Mouse (Mus musculus): ENCODE measurements around the gene N4bp3.
"Not testable (repeated sequence)": the region's sequence is repeated elsewhere in the genome, so short reads cannot be mapped to it uniquely, and the experiment has no call there.

N4bp3 gene

DNA sequence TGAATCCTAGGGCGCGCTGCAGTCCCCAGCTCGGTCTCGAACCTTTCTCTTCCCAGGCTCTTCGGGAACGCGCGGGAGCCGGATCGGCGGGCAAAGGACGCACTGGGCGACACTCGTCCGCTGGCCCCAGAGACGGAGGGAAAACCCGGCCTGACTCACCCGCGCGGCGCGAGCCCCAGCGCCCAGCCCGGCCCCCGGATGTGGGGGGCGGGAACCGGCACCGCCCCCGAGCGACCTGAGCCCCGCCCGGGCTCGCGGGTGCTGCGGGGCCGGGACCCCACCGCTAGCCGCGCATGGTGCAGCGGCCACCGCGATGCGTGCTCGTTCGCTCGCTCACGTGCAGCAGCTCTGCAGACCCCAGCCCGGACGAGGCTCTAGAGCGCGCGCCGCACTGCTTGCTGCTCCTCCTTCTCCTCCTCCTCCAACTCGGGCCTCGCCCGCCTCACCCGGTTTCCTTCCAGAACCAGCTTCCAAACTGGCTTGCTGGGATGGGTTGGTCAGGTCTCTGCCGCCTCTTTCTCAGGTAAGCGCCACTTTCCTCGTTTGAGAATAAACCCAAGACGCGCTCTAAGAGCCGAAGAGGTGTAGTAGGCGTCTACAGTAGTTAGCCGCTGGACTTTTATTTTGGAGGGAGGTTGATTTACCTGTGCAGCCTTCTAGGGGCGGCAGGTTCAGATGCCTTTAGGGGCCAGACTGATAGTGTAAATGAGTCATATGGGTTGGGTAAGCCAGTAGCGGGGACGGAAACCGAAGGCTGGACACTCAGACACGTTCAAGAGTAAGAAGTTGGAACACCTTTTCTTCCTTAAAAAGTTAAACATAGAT lies at the start of gene N4bp3, which contains the start of gene D930048N14Rik:
Gene N4bp3 (minus strand): TSS at position 152 of the 825 bp plus-strand sequence.
Gene D930048N14Rik (plus strand): TSS at position 264 of the 825 bp plus-strand sequence.
- DNase-seq, result peak; percentile 54 to 64

DNA sequence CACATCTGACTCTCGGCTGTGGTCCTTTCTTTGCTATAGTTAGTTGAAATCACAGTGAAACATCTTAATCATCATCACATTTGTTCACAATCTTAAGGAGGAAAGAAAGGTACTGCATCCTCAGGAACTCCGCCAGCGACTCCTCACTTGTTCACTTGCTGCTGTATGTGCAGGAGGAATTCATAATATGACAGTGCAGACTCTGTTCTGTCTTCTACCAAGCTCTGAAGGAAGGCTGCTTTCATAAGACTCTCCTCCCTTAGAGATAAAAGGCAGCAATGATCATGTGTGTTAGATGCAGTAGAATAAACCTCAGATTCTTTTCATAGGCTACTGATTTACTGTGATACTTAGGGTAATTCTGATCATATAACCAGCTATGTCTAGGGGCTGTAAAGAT lies 44.3 kb upstream of the N4bp3 start:
- DNase-seq, result no peak

DNA sequence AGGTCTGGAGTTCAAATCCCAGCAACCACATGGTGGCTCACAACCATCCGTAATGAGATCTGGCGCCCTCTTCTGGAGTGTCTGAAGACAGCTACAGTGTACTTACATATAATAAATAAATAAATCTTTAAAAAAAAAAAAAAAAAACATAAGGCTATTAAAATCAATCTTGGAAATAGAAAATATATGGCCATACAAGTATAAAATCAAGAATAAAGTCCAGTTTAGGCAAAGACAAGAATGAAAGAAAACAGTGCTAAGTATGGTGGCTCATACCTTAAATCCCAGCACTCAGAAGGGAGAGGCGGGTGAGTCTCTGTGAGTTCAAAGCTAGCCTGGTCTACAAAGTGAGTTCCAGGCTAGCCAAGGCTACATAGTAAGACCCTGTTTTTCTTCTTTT lies 40.0 kb upstream of the N4bp3 start:
- not testable (repeated sequence) for DNase-seq

DNA sequence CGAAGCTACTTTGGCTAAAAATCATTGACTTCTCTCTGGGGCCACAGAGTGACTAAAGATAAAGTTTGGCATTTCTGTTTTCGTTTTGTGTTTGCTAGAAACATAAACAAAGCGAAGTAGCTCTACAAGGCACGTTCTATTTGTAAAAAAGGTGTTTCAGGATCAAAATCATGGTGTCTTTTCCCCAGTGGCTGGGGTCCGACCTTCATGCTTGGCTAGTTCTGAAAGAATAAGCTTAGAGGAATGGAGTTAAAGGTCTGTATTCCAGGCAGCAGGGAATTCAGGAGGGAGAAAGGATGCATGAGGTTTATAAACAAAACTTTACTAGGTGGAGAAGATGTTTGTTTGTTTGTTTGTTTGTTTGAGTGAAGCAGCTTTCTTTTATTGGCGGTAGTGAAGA lies 38.7 kb upstream of the N4bp3 start:
- peak in 1 of 2 experiments; percentile 17 for DNase-seq

DNA sequence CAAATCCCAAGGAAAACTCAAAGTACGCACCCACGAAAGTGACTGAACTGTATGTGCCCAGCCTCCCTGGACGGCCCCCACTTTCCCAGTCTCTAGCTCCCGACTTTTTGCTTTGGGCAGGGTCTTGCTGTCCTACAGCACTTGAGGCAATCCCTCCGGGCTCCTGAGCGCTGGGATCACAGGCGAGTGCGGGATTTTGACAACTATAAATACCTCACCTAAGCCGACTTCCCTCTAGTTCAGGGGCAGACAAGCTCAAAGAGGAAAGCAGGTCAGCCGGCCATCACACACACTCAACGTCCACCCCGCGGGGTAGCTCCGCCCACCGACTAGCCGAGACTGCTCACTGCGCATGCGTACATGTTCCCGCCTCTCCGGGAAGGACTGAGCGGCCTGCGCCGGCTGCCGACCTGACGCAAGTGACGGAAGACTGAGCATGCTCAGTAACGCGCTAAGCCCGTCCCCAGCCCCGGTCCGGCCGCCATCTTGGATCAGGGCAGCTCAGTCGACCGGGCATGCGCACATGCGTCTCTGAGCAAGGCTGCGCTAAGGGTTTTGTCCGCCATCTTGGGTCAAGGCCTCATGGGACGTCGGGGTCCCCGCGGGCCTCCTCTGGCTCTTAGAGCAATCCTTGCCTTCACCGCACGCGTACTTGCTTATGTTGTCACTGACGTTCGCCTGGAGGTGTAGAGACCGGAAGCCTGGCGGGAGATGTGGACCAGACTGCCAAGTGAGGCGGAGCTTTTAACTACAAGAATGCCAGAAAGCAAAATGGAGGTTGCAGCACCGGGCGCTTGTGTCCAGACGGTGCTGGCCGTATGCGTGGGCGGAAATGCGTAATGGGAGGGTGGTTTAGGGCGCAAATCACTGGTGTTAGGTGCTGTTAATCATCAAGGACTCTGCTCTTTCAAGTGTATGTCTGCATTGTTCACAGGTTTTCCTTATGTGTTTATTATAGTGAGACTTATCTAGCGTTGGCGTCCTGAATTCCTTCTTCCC lies 38.0 kb upstream of the N4bp3 start, which contains the start of gene 0610009B22Rik:
Gene 0610009B22Rik (minus strand): TSS at position 545 of the 999 bp plus-strand sequence.
- peak; percentile 100 for DNase-seq

DNA sequence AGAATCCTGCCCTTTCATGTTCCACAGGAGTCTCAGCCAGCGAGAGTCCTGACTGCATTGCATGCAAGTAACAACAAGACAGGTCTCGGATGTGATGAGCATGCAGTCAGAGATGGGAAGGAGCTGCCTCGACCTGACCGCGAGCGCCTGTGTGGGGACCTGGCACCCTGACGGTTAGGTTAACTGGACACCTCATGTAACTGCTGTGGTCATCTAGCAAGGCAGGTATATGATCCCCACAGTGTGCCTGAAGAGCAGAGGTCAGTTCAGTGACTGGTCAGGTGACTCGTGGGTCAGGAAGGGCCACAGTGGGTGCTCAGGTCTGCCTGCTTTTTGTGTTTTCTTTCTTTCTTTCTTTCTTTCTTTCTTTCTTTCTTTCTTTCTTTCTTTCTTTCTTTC lies 31.3 kb upstream of the N4bp3 start:
- peak in 1 of 2 experiments; percentile 8 for DNase-seq

DNA sequence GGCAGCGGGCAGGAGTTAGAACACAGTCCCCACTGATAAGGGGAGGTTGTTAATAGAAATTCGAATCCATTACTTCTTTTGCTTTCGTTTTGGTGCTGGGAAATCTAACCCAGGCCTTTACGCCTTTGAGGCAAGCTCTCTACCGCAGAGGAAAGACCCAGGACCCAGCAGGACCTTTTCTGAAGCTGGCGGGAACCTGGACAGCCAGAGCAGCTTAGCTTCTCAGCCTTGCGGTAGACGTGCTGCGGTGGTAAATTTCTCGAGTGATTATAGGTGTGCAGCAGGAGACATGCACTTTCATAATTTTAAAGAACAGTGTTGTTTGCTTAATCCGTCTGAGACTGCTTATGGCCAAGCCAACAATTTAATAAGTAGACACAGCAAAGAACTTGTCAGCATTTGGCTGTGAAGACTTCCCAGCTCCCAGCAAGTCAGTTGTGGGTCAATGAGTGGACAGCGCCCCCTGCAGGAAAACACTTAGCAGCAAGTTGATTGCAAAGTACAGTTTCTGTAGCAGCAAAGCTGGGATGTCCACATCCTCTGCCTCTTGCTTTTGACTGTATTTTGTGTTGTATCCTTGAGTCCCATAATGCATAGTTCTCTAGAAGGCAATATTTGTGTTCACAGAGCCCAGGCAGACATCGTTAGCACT lies 30.8 kb upstream of the N4bp3 start:
- DNase-seq, result peak; percentile 91 to 95

DNA sequence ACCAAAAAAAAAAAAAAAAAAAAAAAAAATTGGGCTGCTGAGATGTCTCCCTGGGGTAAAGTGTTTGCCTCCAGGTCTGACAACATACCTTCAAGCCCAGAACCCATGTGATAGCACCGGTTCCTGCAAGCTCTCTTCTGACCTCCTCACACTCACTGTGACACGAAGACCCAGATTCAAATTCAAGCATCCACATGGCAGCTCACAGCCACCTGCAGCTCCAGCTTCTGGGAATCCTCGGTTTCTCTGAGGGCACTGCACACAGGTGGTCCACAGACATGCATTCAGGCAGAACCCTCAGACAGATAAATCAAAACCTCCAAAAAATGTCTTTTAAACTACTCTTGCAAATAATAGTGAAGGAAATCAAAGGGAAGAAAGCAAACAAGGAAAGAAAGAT lies 28.8 kb upstream of the N4bp3 start:
- DNase-seq, result no peak

DNA sequence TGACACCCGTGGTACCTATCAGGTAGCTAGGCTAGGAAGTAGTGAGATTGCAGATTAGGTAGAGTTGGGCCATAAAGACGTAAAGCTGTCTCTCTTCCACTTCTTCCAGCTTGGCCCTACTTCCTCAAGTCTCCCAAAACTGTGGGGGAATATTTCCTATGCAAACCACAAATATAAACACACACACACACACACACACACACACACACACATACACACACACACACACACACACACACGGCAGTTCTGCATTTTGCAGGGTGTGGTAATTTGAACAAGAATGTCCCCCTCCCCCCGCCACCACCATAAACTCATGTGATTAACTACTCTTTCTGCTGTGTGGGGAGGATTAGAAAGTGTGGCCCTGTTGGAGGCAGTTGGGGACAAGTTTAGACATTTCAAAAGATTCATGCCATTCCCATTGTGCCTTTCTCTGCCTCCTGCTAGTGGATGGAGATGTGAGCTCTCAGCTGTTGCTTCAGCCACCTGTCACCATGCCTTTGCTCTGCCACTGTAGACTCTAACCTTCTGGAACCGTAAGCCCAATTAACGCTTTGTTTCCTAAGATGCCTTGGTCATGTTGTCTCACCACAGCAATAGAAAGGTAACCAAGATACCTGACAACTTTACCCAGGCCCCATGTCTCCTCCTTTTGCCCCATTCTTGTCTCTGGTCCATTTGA lies 27.2 kb upstream of the N4bp3 start:
- DNase-seq, result no peak

DNA sequence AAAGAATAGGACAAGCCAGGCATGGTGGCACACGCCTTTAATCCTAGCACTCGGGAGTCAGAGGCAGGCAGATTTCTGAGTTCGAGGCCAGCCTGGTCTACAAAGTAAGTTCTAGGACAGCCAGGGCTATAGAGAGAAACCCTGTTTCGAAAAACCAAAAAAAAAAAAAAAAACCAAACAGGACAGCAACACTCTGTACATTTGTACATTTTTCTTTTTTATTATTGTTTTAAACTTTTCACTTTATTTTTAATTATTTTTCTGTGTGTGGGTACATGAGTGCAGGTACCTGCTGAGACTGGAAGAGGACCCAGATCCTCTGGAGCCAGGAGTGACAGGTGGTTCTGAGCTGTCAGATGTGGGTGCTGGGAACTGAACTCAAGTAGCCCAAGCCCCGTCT lies 24.7 kb upstream of the N4bp3 start:
- no peak for DNase-seq

DNA sequence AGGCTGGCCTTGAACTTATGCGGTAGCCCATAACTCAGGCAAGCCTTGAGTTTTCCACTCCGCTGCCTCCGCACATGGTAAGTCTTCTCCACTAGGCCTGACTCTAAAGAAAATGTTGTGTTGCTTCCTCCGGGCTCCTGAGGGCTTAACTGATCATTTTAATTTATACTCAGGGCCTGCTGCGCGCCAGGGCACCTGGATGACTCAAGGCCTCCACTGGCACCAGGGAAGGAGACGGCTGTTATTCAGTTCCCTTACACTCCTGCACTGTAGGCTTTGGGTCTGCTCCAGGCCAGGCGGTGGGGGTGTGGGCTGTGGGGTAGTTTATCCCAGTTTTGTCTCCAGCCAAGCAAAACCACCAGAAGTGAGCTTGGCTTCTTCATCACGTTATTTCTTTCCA lies 22.6 kb upstream of the N4bp3 start:
- peak; percentile 18 to 25 for DNase-seq

DNA sequence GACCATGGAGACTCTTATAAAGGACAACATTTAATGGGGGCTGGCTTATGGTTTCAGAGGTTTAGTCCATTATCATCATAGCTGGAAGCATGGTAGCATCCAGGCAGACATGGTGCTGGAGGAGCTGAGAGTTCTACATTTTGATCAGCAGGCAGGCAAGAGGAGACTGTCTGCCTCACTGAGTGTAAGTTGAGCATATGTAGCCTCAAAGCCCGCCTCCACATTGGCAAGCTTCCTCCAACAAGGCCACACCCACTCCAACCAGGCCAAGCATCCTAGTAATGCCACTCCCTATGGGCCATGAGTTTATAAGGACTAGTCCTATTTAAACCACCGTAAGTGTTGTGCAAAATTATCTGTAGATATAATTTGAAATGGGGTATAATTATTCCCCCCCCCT lies 20.7 kb upstream of the N4bp3 start:
- DNase-seq, result no peak

DNA sequence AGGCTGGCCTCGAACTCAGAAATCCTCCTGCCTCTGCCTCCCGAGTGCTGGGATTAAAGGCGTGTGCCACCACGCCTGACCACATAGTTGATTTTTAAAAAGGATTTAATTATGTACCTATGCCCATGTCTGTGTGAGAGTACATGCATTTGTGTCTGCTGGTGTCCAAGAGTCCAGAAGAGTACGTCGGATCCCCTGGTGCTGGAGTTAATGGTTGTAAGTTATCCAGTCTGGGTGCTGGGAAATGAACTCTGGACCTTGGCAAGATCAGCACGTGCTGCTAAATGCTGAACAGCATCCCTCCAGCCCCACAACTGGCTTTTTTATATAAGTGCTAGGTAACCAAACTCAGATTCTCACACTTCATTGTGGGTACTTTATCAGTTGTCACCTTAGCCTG lies 20.2 kb upstream of the N4bp3 start:
- no peak for DNase-seq

DNA sequence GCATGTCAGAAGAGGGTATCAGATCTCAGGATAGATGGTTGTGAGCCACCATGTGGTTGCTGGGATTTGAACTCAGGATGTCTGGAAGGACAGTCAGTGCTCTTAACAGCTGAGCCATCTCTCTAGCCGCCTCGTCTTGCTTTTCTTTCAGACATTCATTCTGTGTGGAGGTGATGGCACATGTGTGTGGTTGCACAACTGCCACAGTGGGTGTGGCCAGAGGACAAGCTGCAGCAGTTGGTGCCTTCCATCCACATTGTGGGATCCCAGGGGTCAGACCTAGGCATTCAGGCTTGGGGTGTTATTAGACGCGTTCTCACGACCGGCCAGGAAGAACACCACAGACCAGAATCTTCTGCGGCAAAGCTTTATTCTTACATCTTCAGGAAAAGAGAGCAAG lies 14.1 kb upstream of the N4bp3 start:
- DNase-seq, result not testable (repeated sequence)

DNA sequence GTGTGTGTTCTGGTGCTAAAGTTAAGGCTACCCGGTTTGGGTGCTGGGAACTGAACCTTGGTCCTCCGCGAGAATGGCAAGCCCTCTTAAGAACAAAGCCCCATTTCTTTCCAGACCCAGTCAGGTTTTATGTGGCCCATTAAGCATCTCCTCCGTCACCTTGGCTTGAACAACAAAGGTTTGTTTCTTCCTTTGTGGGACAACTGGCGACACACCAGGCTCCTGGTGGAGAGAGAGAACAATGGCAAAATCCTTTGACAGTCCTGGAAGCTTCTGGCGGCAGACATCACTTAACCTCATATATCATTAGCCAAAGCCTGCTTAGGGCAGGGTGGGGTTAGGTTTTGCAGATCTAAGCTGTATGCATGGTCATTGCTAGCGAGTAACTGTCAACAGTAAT lies 12.0 kb upstream of the N4bp3 start:
- no peak for DNase-seq

DNA sequence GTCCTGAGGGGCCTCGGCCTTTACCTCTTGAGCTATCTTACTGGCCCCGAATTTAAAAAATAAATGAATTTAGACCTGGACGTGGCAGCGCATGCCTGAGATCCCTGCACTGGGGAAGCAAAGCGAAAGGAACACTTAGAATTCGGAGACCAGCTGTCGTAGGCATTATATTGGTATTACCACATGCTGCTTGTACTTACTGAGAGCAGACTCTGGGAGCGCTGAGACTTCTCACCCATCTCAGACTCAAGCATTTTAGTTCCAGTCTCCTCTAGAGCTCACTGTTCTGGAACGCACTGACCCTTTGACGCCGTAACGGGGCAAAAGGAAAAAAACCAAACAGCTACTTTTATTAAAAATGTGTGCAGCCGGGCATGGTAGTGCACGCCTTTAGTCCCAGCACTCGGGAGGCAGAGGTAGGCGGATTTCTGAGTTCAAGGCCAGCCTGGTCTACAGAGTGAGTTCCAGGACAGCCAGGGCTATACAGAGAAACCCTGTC lies 11.3 kb upstream of the N4bp3 start:
- no peak for DNase-seq

DNA sequence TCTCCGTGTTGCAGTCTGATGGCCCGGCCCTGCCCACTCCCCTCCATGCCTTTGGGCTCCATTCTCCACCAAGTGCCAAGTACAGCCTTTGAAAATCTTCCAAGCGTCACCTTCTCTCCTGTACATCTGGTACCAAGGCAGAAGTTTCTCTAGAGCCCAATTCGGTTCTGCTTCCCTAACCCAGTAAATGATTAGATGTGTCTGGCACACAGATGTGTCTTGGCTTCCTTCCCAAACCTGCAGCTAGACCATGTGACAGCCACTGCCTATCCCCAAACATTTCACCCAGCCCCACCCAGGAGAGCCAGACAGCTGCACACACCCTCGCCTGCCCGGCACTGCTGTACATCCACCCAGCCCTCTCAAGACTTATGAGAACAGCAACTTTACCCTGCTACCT lies 8.1 kb upstream of the N4bp3 start:
- DNase-seq, result no peak

DNA sequence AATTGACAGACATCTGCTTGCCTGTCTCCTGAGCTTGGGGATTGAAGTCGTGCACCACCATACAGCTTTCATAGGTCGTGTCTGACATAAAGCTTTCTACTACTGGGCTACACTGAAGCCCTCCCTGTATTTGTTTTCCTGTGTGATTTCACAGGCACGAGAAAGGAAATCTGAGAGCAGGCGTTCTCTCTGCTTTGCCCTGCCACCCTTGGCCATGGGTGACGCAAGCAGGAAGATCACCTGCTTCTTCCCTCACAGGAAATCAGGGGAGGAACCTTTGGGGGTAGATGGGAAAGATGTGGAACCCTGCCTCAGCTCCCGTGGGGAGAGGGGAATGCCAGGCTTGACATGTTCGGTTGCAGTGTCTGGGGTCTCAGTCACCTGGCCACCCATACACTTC lies 7.6 kb upstream of the N4bp3 start:
- DNase-seq, result no peak

DNA sequence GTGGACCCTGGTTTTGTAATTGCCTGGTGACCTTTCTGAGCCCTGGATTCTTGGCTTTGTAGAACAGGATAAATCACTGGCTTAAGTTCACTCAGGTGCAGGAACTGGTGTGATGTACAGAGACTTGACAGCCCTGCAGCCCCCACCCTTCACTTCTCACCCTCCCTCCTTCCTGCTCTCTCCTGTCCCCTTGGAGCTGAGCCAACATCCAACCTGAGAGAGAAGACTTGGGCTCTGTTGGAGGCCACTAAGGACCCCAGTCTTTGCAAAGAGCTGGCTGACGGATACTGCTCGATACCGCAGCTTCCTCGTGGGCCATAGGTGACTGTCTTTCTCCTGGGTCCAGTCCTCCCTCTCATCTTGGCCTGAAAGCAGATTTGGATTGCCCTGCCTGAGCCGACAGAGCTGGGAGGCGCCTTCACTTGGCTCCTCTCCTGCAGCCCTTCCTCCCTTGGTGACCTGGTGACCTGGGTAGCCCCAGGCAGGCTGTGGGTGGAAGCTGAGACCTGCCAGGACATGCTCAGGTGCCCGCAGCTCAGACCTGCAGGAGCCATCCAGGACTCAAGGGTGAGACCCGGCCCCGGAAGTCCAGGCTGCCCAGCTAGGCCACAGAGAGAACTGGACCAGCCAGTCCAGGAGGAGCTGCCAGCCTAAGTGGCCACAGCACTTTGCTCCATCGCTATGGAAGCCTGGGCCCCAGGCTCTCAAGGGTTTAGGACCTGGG lies 6.3 kb upstream of the N4bp3 start:
- no peak for DNase-seq

DNA sequence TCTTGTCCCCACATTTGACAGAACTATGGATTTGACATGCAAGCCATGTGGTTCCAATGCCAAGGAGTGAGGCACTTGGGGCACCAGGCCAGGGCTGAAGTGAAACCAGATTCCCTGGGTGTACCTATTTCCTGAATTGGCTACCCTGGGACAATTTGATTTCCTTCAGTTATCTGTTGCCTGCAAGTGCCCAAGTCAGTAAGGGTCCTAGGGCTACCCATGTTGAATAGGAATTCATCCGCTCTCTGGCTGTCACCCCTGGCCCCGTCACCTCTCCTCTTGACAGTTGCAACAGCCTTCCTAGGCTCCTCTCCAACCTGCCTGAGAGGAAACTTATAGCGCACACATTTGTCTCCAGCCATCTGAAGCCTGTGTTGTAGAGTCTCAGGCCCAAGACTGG lies 4.2 kb upstream of the N4bp3 start:
- no peak for DNase-seq

DNA sequence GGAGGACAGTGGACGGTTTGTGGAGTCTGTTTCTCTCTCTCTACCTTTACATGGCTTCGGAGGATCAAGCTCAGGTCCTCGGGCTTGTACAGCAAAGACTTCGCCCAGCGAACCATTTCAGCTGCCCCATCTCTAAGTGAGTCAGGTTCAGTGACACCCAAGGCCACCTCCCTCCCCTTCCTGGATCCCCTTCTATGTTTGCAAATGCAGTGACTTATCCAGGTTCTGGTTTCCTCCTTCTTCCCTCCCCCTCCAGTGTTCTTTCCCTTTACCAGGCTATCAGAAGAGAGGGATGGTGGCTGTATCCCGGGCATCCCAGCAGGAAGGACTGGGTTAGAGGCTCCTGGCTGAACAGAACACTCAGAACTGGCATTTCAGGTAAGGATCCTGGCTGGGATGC lies 3.1 kb upstream of the N4bp3 start:
- no peak for DNase-seq
